Mouse (Mus musculus) brain, embryonic 14.5 days (tissue): ENCODE data around the gene Grhl3.

ENCODE experiments used
- CTCF ChIP-seq: fragments of 200-500 bp; IDR thresholded peaks from 2 replicates; pipeline ENCODE4 v1.5.1; 2012; ENCODE audit warnings: inconsistent platforms, mild to moderate bottlenecking, moderate library complexity, borderline replicate concordance; ENCODE audit not compliant: insufficient read depth, insufficient read length; ENCODE audit errors: extremely low read depth
- POLR2A ChIP-seq: fragments of 200-500 bp; IDR thresholded peaks from 2 replicates; pipeline ENCODE4 v1.6.1; 2012; ENCODE audit warnings: mild to moderate bottlenecking, inconsistent platforms, borderline replicate concordance; ENCODE audit not compliant: poor library complexity, insufficient read depth, insufficient read length, severe bottlenecking; ENCODE audit errors: extremely low read depth

DNA sequence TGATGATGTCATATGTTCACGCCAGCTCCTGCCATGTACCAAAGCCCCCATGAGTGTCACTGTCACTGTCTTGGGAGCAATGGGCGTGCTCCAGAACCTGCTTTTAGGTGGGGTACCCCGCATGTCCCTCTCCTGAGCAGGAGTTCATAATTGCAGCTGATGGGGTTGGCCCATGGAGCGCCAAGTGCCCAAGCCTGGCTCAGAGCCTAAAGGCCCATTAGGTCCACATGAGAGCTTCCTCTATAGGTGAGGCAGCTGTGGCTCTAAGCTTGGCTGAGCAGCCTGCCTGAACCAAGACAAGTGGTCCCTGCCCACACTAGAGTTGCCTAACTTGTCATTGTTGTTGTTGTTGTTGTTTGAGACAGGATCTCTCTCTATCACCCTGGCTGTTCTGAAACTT lies 26.6 kb downstream of the Grhl3 start:
- no peak for TF ChIP-seq CTCF
- no peak for TF ChIP-seq POLR2A
